Mouse (Mus musculus) layer of hippocampus, postnatal 10 days (tissue): Measurements from ENCODE around the gene Pdxdc1. TPM values are rescaled to one million over a fixed set of nuclear protein-coding genes. Genes with fewer than 3 reads are reported as not detected.
A peak's percentile ranks its signal among the peaks of the same experiment; 100 is the strongest.

ENCODE experiments used
- DNase-seq, 2 experiments: peaks; one replicate each; pipeline ENCODE4 v3.0.0; 2021; ENCODE audit warnings: low spot score in 2 of 2
- total RNA-seq, 2 experiments: library from RNA; stranded (reverse); gene quantifications; 2 replicates each; pipeline ENCODE4 v1.2.3; 2021

Pdxdc1 gene
- total RNA-seq, 2 experiments from 2014 or later: 77.4 to 84.8 TPM

DNA sequence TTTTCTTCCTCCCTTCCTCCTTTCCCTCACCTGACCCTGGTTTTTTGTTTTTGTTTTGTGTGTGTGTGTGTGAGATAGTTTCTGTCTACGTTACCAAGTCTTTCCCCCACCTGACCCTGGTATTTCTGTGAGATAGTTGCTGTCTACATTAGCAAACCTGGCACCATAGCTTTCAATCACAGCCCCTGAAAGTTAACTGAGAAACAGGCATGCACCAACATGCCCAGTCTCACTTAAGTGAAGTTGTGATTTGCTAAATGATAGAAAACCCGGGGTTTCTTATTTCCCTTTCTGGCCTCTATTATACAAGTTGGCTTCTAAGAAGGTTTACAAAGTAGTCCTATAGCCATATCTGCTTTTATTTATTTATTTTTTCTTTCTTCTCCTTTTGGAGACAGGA, 12.5 kb downstream of the Pdxdc1 start:
- DNase-seq: no peak

- DNase-seq: no peak
These were observed 19.7 kb downstream of the Pdxdc1 start for GRCm38 (mm10) chr16:13883094-13883774.

DNA sequence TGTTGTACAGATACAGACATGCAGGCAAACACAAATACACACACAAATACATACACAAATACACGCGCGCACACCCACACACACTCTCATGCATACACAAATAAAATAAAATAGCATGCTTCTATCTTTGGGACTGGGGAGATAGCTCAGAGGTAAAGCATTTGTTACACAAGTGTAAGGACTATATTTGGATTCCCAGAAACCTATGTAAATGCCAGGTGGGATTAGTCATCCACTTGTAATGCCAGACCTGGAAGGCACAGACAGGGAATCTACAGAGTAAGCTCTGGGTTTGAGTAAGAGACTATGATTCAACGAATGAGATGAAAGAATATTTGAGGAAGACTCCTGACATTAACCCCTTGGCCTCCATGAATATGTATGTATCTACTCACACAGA, 27.4 kb downstream of the Pdxdc1 start:
- DNase-seq: no peak

GRCm38 (mm10) chr16:13867910-13868514, 34.9 kb downstream of the Pdxdc1 start:
- peak; percentile 21 to 29 for DNase-seq

- peak; percentile 19 to 34 for DNase-seq
These were observed 35.5 kb downstream of the Pdxdc1 start for GRCm38 (mm10) chr16:13867406-13867805.

DNA sequence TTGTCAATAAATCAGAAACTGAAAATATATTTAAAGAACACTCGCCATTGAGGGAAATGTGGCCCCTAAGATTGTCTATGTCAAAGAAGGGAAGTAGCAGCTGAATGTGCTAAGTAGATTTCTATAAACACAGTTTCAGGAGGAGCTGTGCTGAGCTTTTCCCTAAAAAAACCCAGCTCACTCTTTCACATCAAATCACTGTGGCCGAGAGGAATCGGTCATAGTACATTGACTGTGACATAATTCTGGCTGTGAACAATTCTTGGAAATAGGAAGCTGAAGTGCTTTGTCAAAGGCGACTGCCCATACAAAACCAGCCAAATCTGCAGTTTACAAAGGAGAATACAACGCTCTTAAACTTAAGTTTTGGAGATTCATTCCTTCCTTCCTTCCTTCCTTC, 36.3 kb downstream of the Pdxdc1 start:
- no peak for DNase-seq

GRCm38 (mm10) chr16:13866076-13866475, 36.9 kb downstream of the Pdxdc1 start:
- no peak for DNase-seq

GRCm38 (mm10) chr16:13853886-13854285, 49.0 kb downstream of the Pdxdc1 start:
- DNase-seq: no peak

DNA sequence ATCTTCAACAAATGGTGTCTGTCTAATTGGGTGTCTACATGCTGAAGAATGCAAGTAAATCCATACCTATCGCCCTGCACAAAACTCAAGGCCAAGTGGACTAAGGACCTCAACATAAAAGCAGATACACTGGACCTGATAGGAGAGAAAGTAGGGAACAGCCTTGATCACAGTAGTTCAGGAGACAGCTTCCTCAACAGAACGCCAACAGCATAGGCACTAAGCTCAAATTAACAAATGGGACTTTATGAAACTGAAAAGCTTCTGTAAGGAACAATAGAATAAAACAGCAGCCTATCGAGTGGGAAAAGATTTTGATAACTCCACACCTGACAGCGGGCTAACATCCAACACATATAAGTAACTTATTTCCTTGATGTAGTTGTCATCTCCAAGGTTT, 51.5 kb downstream of the Pdxdc1 start:
- DNase-seq: no peak

DNA sequence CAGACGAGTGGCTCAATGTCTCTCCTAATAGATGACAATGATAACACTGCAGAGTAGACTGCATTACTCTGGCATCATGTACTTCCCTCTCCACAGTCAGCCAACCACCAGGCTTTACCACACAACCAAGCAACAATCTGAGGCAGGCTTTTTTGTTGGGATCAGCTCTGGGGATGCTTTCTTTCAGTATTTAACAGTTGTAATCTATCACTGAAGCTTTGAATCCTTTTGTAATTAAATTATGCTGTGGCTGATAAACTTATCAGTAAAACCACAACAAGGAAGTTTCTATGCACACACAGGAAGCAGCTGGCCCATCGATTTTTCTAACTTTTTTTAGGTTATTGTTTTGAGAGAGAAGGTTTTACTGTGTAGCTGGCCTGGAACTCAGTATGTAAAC, 54.6 kb downstream of the Pdxdc1 start:
- no peak for DNase-seq

DNA sequence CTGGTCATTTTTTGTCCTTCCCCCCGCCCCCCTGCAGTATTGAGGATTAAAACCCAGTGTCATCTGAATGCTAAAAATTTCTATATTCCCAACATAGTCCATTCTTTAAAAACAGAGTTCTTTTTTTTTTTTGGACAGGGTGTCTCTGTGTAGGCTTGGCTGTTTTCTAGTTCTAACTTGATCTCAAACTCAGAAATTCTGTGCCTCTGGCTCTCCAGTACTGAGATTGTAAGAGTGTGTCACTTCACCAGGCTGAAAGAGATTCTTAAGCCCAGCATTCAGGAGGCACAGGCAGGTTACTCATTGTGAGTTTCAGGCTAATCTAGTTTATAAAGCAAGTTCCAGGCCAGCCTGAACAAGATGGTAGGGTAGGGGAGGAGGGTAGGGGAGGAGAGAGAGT, 56.3 kb downstream of the Pdxdc1 start:
- no peak for DNase-seq

GRCm38 (mm10) chr16:13845031-13845430, 57.9 kb downstream of the Pdxdc1 start:
- DNase-seq: no peak

DNA sequence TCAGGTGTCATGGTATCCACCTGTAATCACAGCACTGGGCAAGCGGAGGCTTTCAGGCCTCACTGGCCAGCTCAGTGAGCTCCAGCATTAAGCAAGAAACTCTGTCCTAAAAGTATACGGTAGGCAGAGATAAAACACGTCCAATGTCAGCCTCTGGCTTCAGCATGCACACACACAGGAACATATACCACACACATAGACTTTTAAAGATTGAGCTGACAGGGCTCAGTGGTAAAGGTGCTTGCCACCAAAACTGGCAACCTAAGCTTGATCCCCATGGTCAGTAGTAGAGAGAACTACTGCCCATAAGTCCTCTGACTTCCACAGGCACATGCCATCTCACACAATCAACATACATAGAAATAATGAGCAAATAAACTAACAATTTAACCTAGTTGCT, 62.0 kb downstream of the Pdxdc1 start:
- DNase-seq: no peak

GRCm38 (mm10) chr16:13840056-13840455, 62.9 kb downstream of the Pdxdc1 start:
- no peak for DNase-seq

DNA sequence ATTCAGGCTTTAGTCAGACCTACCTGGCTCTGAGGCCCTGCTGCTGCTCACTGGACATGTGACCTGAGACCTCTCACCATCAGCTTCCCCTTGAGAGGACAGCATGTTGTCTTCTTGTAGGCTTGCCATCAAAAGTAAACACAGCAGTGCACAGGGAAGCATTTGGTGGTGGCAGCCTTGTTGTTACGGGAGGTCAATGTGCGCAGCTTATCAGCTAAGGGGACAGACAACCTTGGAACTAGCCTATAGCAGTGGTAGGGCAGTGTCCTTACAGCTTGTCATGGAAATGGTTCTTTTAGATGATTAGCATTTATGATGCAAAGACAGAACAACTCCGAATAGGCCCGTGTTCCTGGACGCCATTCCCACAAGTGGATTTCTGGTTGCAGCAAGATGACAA, 68.5 kb downstream of the Pdxdc1 start:
- no peak for DNase-seq

DNA sequence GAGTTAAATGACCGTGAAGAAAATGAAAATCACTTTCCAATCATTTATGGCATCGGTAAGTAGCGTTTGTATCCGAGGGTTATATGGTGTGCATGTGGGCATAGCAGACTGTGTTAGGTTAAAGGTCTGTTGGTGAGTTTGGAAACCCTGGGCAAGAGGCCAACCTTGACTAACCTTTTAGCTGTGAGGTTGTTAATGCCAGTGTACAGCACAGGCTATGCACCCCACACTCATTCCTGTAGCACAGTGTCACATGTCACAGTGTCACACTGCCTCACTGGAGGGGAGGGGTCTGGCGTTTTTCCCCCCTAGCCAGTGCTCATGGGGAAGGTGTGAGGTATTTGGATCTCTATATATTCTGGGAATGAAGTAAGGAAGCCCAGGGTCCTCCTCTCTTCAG, 71.3 kb downstream of the Pdxdc1 start:
- DNase-seq: no peak

GRCm38 (mm10) chr16:13830444-13830843, 72.5 kb downstream of the Pdxdc1 start:
- no peak for DNase-seq

GRCm38 (mm10) chr16:13826511-13826910, 76.4 kb downstream of the Pdxdc1 start:
- DNase-seq: no peak

DNA sequence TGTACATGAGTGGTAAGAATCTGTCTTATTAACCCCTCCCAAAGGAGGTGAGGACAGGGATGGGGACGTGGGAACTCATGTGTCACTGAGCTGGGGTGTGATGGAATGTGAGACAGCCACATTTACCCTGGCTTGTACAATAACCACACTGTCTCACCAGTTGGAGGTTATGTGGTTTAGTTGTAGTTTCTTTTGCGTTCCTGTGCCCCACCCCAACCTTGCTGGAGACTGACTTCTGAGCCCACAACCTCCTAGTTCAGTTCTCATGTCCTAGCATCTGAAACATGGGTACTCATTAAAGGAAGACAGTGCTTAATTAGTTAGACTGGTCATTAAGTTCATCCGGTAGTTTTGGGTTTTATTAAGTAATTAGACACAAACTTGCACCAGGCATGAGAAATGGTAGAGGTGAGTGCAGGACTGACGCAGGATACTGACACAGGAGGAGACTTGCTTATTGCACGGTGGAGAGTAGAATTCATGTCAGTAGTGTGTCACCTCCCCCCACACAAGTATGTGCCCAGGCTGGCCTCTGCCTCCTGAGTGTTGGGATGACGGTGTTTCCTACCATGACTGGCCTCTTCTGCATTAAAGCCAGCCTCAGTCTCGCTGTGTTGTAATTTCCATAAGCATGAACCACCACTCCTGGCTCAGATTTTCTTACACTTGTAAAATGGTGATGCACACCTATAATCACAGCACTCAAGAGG, 77.0 kb downstream of the Pdxdc1 start:
- DNase-seq: no peak

DNA sequence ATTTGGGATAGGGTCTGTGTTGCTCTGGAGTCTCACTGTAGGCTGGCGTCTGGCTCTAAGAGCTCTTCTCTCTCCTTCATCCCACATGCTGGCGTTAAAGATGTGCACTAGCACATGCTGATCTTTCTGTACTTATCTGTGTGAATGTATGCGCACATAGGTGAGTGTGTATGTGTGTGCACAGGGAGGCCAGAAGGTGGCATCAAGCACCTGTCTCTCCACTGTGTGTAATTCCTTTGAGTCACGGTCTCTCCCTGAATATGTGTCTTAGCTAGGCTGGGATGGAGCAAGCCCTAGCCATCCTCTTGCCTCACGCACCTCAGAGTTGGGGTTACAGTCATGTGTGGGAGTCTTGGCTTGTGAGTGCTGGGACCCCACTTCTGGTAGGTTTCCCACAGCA, 82.2 kb downstream of the Pdxdc1 start:
- no peak for DNase-seq

DNA sequence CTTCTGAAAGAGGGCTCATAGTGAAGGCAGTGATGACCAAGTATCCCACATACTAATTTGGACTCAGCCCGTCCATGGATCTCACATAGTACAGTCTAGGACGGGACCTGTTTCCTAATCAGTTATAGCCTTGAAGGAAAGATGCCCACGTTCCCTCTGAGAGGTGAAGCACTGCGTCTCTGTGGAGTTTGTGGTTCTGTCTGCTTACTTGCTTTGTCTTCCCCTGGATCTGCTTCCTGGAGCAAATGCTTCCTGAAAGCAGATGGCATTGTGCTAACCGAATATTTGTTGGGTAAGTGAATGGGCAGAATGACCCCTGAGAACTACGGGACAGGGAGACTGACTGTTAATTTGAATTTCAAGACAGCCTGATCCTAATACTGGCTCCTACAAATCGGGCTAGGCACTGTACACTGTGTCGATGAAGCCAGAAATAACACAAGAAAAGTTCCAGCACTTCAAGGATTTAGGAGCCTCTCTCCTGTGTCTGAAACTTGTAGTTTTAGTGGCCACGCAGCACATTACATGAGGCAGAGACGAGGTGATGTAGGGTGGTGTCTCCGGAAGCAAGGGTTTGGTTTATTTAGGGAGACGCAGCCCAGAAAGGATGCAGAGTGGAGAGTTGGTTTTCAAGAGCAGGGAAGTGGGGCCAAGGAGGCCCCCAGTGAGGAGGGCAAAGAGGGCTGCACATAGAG, 83.0 kb downstream of the Pdxdc1 start:
- DNase-seq: no peak

- DNase-seq: no peak
These were observed 83.6 kb downstream of the Pdxdc1 start for GRCm38 (mm10) chr16:13819394-13819743.
